Mouse (Mus musculus): ENCODE measurements around the gene Ugt1a6b.

Ugt1a6b gene

DNA sequence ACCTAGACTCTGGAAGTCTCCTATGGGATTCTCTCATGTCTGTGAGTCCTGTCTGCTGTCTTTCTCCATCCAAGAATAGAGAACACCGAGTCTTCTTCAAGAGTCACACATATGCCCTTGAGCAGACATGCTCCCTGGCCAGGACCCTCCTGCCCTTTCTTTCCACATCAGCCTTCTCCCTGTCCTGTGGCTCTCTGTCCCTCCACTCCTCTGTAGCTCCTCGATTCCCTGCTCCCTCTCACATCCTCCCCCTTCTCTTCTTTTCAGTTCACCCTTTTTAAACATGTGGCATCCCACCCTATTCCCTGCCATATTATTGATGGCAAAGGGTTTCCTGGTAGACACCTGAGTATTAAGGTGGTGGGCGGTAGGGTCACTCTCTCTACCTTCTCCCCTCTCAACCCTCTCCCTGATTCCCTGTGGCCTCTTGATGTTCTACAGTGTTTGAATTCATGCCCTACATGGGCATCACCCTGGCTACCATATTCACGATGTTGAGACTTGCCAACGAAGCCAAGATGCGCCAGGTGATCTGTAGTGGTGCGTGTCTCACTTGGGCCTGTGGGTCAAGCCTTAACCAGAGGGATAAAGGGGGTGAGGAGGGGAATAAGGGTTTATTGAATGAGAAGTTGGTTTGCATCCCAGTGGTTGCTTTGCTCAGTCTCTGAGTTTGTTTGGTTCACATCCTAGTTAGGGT, 128.9 kb downstream of the Ugt1a6b start:
- no peaks in the 10 kb centered on the region for H3K4me1 ChIP-seq (replicated peaks; ENCODE audit: low read depth, low read length)

DNA sequence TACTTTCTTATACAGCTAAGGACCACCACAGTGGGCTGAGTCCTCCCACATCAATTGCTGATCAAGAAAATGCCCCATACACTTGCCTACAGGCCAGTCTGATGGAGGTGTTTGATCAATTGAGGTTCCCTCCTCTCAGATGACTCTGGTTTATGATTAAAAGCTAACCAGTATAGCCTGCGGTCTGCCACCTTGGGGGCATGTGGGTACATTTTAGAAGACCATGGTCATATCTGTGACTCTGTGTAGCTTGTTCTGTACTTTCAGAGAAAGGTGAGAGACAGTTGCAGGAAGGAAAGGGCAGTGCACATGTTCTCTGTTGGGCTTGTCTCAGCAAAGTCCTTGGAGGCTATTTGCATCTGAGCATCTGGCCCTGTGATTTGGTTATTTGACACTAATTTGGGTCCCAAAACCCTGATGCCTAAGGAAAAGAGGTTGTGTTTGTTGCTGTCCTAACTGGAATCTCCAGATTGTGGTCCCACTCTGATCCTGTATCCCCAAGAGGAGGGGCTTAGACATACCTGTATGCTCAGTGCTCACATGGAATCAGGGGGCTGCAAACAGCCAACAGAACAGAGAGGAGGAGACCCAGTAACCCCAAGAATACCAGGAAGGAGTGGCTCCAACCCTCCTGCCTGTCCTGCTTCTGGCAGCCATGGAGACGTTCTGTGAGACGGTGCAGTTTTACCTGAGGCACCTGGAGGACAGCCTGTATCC, 129.8 kb downstream of the Ugt1a6b start:
- Histone ChIP-seq H3K27me3 (ENCODE audit: insufficient read depth, low read length) (peaks cover 20% of the 10 kb centered on the region; the same call in 1 of the 2 replicates), H3K36me3 (ENCODE audit: insufficient read depth, low read length) (no peaks in the 10 kb centered on the region), H3K4me3 (replicated peaks; ENCODE audit: low read length) (no peak overlapping the region), H3K9me3 (ENCODE audit: low read length) (peaks cover 45% of the 10 kb centered on the region), H3K4me1 (replicated peaks; ENCODE audit: low read depth, low read length) (no peaks in the 10 kb centered on the region)
- TF ChIP-seq CTCF (conservative IDR thresholded peaks at IDR 0.05; ENCODE audit: low read length): no peak

More for the DNA sequence above, 128.9 kb downstream of the Ugt1a6b start:
- TF ChIP-seq NANOG (IDR thresholded peaks at IDR 0.05; ENCODE audit: borderline replicate concordance, low read length) (no peak), POU5F1 (IDR thresholded peaks at IDR 0.05; ENCODE audit: borderline replicate concordance, low read length) (no peak), CTCF (conservative IDR thresholded peaks at IDR 0.05; ENCODE audit: low read length) (no peak)
- Histone ChIP-seq H3K36me3 (ENCODE audit: insufficient read depth, low read length) (no peaks in the 10 kb centered on the region), H3K27me3 (ENCODE audit: insufficient read depth, low read length) (peaks cover 20% of the 10 kb centered on the region; the same call in 1 of the 2 replicates), H3K9me3 (ENCODE audit: low read length) (peaks cover 36% of the 10 kb centered on the region), H3K4me3 (replicated peaks; ENCODE audit: low read length) (no peak overlapping the region)

- H3K4me3 ChIP-seq (replicated peaks; ENCODE audit: low read length): no peak overlapping the region
- TF ChIP-seq NANOG (IDR thresholded peaks at IDR 0.05; ENCODE audit: borderline replicate concordance, low read length) (no peak), POU5F1 (IDR thresholded peaks at IDR 0.05; ENCODE audit: borderline replicate concordance, low read length) (no peak), CTCF (conservative IDR thresholded peaks at IDR 0.05; ENCODE audit: low read length) (no peak)
- peaks cover 53% of the 10 kb centered on the region for H3K9me3 ChIP-seq (ENCODE audit: low read length)
- no peaks in the 10 kb centered on the region for H3K36me3 ChIP-seq (ENCODE audit: insufficient read depth, low read length)
- no peaks in the 10 kb centered on the region for H3K4me1 ChIP-seq (replicated peaks; ENCODE audit: low read depth, low read length)
- peaks cover 20% of the 10 kb centered on the region; the same call in 1 of the 2 replicates for H3K27me3 ChIP-seq (ENCODE audit: insufficient read depth, low read length)
Measured at GRCm38 (mm10) chr1:88233421-88234247, 130.6 kb downstream of the Ugt1a6b start.

DNA sequence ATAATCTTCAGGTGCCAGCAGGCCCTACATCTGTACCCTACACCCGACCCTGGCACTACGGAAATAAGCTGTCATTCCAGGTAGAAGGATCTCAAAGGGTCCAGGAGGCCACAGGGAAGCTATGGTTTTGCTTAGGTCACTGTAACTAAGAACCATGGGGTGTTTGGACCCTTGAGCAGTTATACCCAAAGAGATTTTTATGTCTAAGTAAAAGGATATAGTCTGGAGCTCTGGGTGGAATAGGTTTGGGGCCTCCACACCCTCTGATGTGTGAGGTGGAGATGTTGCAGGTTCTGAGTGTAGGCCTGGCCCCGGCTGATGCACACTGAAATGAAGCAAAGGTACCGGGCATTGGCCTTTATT, 131.2 kb downstream of the Ugt1a6b start:
- TF ChIP-seq POU5F1 (IDR thresholded peaks at IDR 0.05; ENCODE audit: borderline replicate concordance, low read length): no peak
- no peak for TF ChIP-seq NANOG (IDR thresholded peaks at IDR 0.05; ENCODE audit: borderline replicate concordance, low read length)
- TF ChIP-seq CTCF (conservative IDR thresholded peaks at IDR 0.05; ENCODE audit: low read length): no peak
- H3K4me1 ChIP-seq (replicated peaks; ENCODE audit: low read depth, low read length): no peaks in the 10 kb centered on the region
- H3K36me3 ChIP-seq (ENCODE audit: insufficient read depth, low read length): no peaks in the 10 kb centered on the region
- peaks cover 59% of the 10 kb centered on the region for H3K9me3 ChIP-seq (ENCODE audit: low read length)
- peaks cover 24% of the 10 kb centered on the region; the same call in 1 of the 2 replicates for H3K27me3 ChIP-seq (ENCODE audit: insufficient read depth, low read length)
- H3K4me3 ChIP-seq (replicated peaks; ENCODE audit: low read length): no peak overlapping the region

GRCm38 (mm10) chr1:88234646-88235045, 131.6 kb downstream of the Ugt1a6b start:
- Histone ChIP-seq H3K36me3 (ENCODE audit: insufficient read depth, low read length) (no peaks in the 10 kb centered on the region), H3K27me3 (ENCODE audit: insufficient read depth, low read length) (peaks cover 24% of the 10 kb centered on the region; the same call in 1 of the 2 replicates), H3K9me3 (ENCODE audit: low read length) (peaks cover 63% of the 10 kb centered on the region), H3K4me3 (replicated peaks; ENCODE audit: low read length) (no peak overlapping the region), H3K4me1 (replicated peaks; ENCODE audit: low read depth, low read length) (no peaks in the 10 kb centered on the region)
- TF ChIP-seq POU5F1 (IDR thresholded peaks at IDR 0.05; ENCODE audit: borderline replicate concordance, low read length) (no peak), CTCF (conservative IDR thresholded peaks at IDR 0.05; ENCODE audit: low read length) (no peak), NANOG (IDR thresholded peaks at IDR 0.05; ENCODE audit: borderline replicate concordance, low read length) (no peak)

GRCm38 (mm10) chr1:88235046-88235893, 132.2 kb downstream of the Ugt1a6b start:
- TF ChIP-seq NANOG (IDR thresholded peaks at IDR 0.05; ENCODE audit: borderline replicate concordance, low read length): no peak
- TF ChIP-seq CTCF (conservative IDR thresholded peaks at IDR 0.05; ENCODE audit: low read length): no peak
- no peak for TF ChIP-seq POU5F1 (IDR thresholded peaks at IDR 0.05; ENCODE audit: borderline replicate concordance, low read length)
- no peak overlapping the region for H3K4me3 ChIP-seq (replicated peaks; ENCODE audit: low read length)
- peaks cover 64% of the 10 kb centered on the region for H3K9me3 ChIP-seq (ENCODE audit: low read length)
- H3K36me3 ChIP-seq (ENCODE audit: insufficient read depth, low read length): no peaks in the 10 kb centered on the region
- H3K4me1 ChIP-seq (replicated peaks; ENCODE audit: low read depth, low read length): no peaks in the 10 kb centered on the region
- H3K27me3 ChIP-seq (ENCODE audit: insufficient read depth, low read length): peaks cover 23% of the 10 kb centered on the region

GRCm38 (mm10) chr1:88235894-88236415, 132.9 kb downstream of the Ugt1a6b start:
- TF ChIP-seq CTCF (conservative IDR thresholded peaks at IDR 0.05; ENCODE audit: low read length): no peak
- no peak for TF ChIP-seq POU5F1 (IDR thresholded peaks at IDR 0.05; ENCODE audit: borderline replicate concordance, low read length)
- no peak for TF ChIP-seq NANOG (IDR thresholded peaks at IDR 0.05; ENCODE audit: borderline replicate concordance, low read length)
- Histone ChIP-seq H3K4me3 (replicated peaks; ENCODE audit: low read length) (no peak overlapping the region), H3K9me3 (ENCODE audit: low read length) (peaks cover 70% of the 10 kb centered on the region), H3K36me3 (ENCODE audit: insufficient read depth, low read length) (no peaks in the 10 kb centered on the region), H3K27me3 (ENCODE audit: insufficient read depth, low read length) (peaks cover 22% of the 10 kb centered on the region), H3K4me1 (replicated peaks; ENCODE audit: low read depth, low read length) (no peaks in the 10 kb centered on the region)

Data from E14TG2a.4 (cell line).